Mouse (Mus musculus) central nervous system, embryonic 11.5 days (tissue): Measurements from ENCODE around the gene Plekha1. TPM values are rescaled to one million over a fixed set of nuclear protein-coding genes. Genes with fewer than 3 reads are reported as not detected.

ENCODE experiments used
- polyA plus RNA-seq: library from polyadenylated mRNA; depleted of rRNA; stranded (reverse); fragments of >200 nt; gene quantifications from 2 replicates; pipeline ENCODE4 v1.2.3, GENCODE M21; 2012; rRNA removed

Plekha1 gene
- 61.4 and 75.4 TPM in 2 replicates for polyA plus RNA-seq

GRCm38 (mm10) chr7:130865613-130866591 lies at the start of gene Plekha1:
Plekha1 (plus strand) TSS chr7:130865756.

GRCm38 (mm10) chr7:130935793-130936471 lies 70.4 kb downstream of the Plekha1 start, which contains the start of gene Htra1:
Htra1 (plus strand) TSS chr7:130936111.

Other genes with a start within 250 kb of the Plekha1 start
- not detected in 2 replicates for gene Btbd16, start 91.7 kb upstream of the Plekha1 start, polyA plus RNA-seq
- gene Htra1, start 70.4 kb downstream of the Plekha1 start, polyA plus RNA-seq = 2.7 and 5.4 TPM in 2 replicates
- 0.02 TPM in 1 of 2 replicates, not detected in the other for gene Dmbt1, start 166.3 kb downstream of the Plekha1 start, polyA plus RNA-seq